In the genomic region with DNA sequence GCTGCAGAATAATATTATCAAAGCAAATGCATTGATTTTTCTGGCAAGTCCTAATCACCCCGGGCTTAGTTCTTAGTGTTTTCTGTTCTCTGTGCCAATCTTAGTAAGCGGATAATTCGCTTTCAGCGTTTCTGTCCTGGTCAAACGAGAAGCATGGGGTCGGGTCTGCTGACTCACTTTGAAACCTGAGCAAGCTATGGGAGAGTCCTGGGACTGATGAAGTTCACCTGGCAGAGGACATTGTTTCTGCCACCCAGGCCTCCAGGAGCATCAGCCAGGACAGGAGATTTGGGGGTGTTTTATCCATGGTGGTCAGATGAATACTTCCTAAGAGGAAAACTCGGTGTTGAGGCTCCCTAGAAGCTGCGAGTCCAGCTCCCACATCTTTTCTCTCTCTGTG, we compare ENCODE assay signal across 15 mouse cellular contexts.
"Had no signal": no experiment of that assay in that cellular context is flagged by ENCODE, and none has a peak within 500 bp of the region (broad histone marks: within the 10 kb centered on the region; RNA-seq: fewer than 3 reads in every experiment).

No protein-coding gene starts in this region.

- H3K9ac ChIP-seq: lung, embryonic 14.5 days; midbrain, embryonic 13.5 days; midbrain, embryonic 15.5 days; neural tube, embryonic 12.5 days; stomach, embryonic 15.5 days had no signal

- H3K27ac ChIP-seq: midbrain, embryonic 13.5 days; midbrain, embryonic 15.5 days; neural tube, embryonic 12.5 days; stomach, embryonic 15.5 days; stomach, postnatal 0 days had no signal

- H3K36me3 ChIP-seq: neural tube, embryonic 12.5 days; stomach, embryonic 15.5 days had no signal

- DNase-seq: lung, adult 18-20 months; lung, embryonic 14.5 days; lung, postnatal 10 days; lung, postnatal 4 days; right cerebral cortex, postnatal 14 days; thymus, adult 2 months; thymus, postnatal 25 days; thymus, postnatal 4 days had no signal

- H3K9me3 ChIP-seq: midbrain, embryonic 13.5 days; midbrain, embryonic 15.5 days; neural tube, embryonic 12.5 days; stomach, embryonic 15.5 days had no signal

- H3K4me3 ChIP-seq: megakaryocyte, embryonic 14.5 days; midbrain, embryonic 13.5 days; midbrain, embryonic 15.5 days; neural tube, embryonic 12.5 days; stomach, embryonic 15.5 days had no signal

- ATAC-seq: midbrain, embryonic 13.5 days; midbrain, embryonic 15.5 days had no signal

- H3K4me2 ChIP-seq: lung, embryonic 14.5 days; midbrain, embryonic 11.5 days; midbrain, embryonic 13.5 days; midbrain, embryonic 15.5 days; neural tube, embryonic 12.5 days; stomach, embryonic 15.5 days had no signal

- H3K27me3 ChIP-seq: midbrain, embryonic 15.5 days had no signal
